Comparison of ENCODE assay signal across 12 mouse cellular contexts in the genomic region with DNA sequence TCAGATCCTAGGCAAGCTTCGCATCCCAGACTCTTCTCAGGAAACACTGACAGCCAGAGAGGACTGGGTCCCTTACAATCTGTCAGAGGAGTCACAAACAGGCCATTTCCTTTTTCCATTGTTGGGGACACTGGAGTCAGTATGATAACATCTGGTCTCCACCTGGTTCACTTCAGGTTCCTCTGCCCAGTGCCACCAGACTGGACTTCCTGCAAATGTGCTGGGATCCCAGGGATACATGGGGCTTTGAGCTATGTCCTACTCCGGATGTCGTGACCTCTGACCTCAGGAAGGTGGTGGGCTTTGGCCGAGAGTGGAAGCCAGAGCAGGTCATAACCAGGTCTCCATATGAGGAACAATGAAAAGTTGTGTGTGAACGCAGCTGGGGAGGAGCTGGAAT.
A peak's percentile ranks its signal among the peaks of the same experiment; 100 is the strongest.
DNase-seq lines count a peak whose midpoint lies in the region; ATAC-seq and TF ChIP-seq lines count a peak whose summit lies in the region.
"Had no signal": no experiment of that assay in that cellular context is flagged by ENCODE, and none has a peak within 500 bp of the region (broad histone marks: within the 10 kb centered on the region; RNA-seq: fewer than 3 reads in every experiment).

No protein-coding gene starts in this region.

- H3K27me3 ChIP-seq in intestine, embryonic 16.5 days (replicated peaks; ENCODE audit: control insufficient read depth, insufficient read depth, low read length), result no peaks in the 10 kb centered on the region
- H3K27me3 ChIP-seq in intestine, embryonic 15.5 days (replicated peaks), result no peaks in the 10 kb centered on the region
- no peaks in the 10 kb centered on the region; the same call in 1 of the 2 replicates for H3K27me3 ChIP-seq in kidney, postnatal 0 days (ENCODE audit: insufficient read depth, low read length)

- peak; percentile 34; the same call in 1 of the 2 replicates for ATAC-seq in intestine, embryonic 16.5 days
- no peak for ATAC-seq in intestine, embryonic 15.5 days
- 0 out of 2 replicates have a peak, but pooled peaks have one; percentile 46 for ATAC-seq in kidney, postnatal 0 days (replicated peaks; ENCODE audit: low FRiP score, low read depth)
- no peak for ATAC-seq in granulocyte monocyte progenitor cell, adult 5-6 weeks (replicated peaks; ENCODE audit: poor library complexity, severe bottlenecking)
- ATAC-seq: hindbrain, postnatal 0 days had no signal

- H3K9ac ChIP-seq in intestine, embryonic 16.5 days (ENCODE audit: low read depth, low read length), result no peak overlapping the region
- H3K9ac ChIP-seq in intestine, embryonic 15.5 days, result no peak overlapping the region
- H3K9ac ChIP-seq in kidney, postnatal 0 days (ENCODE audit: low read depth, low read length), result no peak overlapping the region
- H3K9ac ChIP-seq: forebrain, embryonic 12.5 days had no signal

- no peak for TF ChIP-seq CTCF in kidney, postnatal 0 days (IDR thresholded peaks at IDR 0.05; ENCODE audit: low read depth)

- WGBS in intestine, embryonic 16.5 days, result 64% methylated on average over 5 of the region's 5 CpGs
- 61% methylated on average over 5 of the region's 5 CpGs for WGBS in intestine, embryonic 15.5 days
- 60% methylated on average over 5 of the region's 5 CpGs for WGBS in kidney, postnatal 0 days

- DNase-seq in embryo, embryonic 9.5 days (ENCODE audit: extremely low spot score), result peak; percentile 51
- peak; percentile 34 for DNase-seq in kidney, postnatal 0 days (ENCODE audit: low spot score)
- peak; percentile 23 to 63 for DNase-seq in lung, postnatal 4 days
- no peak for DNase-seq in retina, embryonic 14.5 days (ENCODE audit: low spot score)
- DNase-seq: thymus, postnatal 25 days had no signal

- no peak overlapping the region for H3K27ac ChIP-seq in intestine, embryonic 16.5 days (ENCODE audit: low read length)
- H3K27ac ChIP-seq in intestine, embryonic 15.5 days, result no peak overlapping the region
- no peak overlapping the region for H3K27ac ChIP-seq in kidney, postnatal 0 days
- H3K27ac ChIP-seq: forebrain, embryonic 12.5 days; hindbrain, postnatal 0 days had no signal

- no peak overlapping the region for H3K4me2 ChIP-seq in intestine, embryonic 16.5 days (ENCODE audit: low read depth, low read length)
- H3K4me2 ChIP-seq in intestine, embryonic 15.5 days (replicated peaks), result no peak overlapping the region
- no peak overlapping the region for H3K4me2 ChIP-seq in kidney, postnatal 0 days (ENCODE audit: low read length)
- H3K4me2 ChIP-seq: forebrain, embryonic 12.5 days had no signal

- H3K9me3 ChIP-seq in intestine, embryonic 16.5 days (ENCODE audit: control insufficient read depth, low read length), result no peaks in the 10 kb centered on the region
- no peaks in the 10 kb centered on the region for H3K9me3 ChIP-seq in intestine, embryonic 15.5 days
- H3K9me3 ChIP-seq in kidney, postnatal 0 days (replicated peaks; ENCODE audit: low read length), result no peaks in the 10 kb centered on the region
- H3K9me3 ChIP-seq: forebrain, embryonic 12.5 days had no signal

- H3K4me1 ChIP-seq in intestine, embryonic 16.5 days (ENCODE audit: control insufficient read depth, insufficient read depth, low read length), result peaks cover 18% of the 10 kb centered on the region
- H3K4me1 ChIP-seq in intestine, embryonic 15.5 days (replicated peaks), result peaks cover 15% of the 10 kb centered on the region
- peaks cover 5% of the 10 kb centered on the region; the same call in 1 of the 2 replicates for H3K4me1 ChIP-seq in kidney, postnatal 0 days (replicated peaks; ENCODE audit: insufficient read depth, low read length)
- H3K4me1 ChIP-seq: megakaryocyte, embryonic 14.5 days had no signal

- no peaks in the 10 kb centered on the region for H3K36me3 ChIP-seq in intestine, embryonic 16.5 days (ENCODE audit: control insufficient read depth, insufficient read depth, low read length)
- no peaks in the 10 kb centered on the region for H3K36me3 ChIP-seq in intestine, embryonic 15.5 days
- no peaks in the 10 kb centered on the region for H3K36me3 ChIP-seq in kidney, postnatal 0 days (ENCODE audit: insufficient read depth, low read length)
- H3K36me3 ChIP-seq: forebrain, embryonic 12.5 days had no signal

- no peak overlapping the region for H3K4me3 ChIP-seq in intestine, embryonic 16.5 days (ENCODE audit: low read length)
- no peak overlapping the region for H3K4me3 ChIP-seq in intestine, embryonic 15.5 days (replicated peaks)
- H3K4me3 ChIP-seq in kidney, postnatal 0 days (replicated peaks; ENCODE audit: low read depth, low read length), result no peak overlapping the region
- H3K4me3 ChIP-seq: forebrain, embryonic 12.5 days; megakaryocyte, embryonic 14.5 days; myocyte had no signal

Comparison
In these comparisons a context has a peak if more than half of its experiments do, and no peak if none do; other contexts are left out.
1. ATAC-seq: peak in intestine, embryonic 16.5 days (single experiment) and kidney, postnatal 0 days (single experiment); none in intestine, embryonic 15.5 days (single experiment) and granulocyte monocyte progenitor cell, adult 5-6 weeks (single experiment).